Mouse (Mus musculus): Measurements from ENCODE around the gene Fras1. TPM values are rescaled to one million over a fixed set of nuclear protein-coding genes. Genes with fewer than 3 reads are reported as not detected.

The Fras1 gene
- polyA plus RNA-seq, 1 experiment from 2014 or later: 12.1 TPM

- H3K9me3 ChIP-seq (replicated peaks): no peaks in the 10 kb centered on the region
- H3K4me1 ChIP-seq (replicated peaks): 0 out of 2 replicates have a peak, but pooled peaks cover 3% of the 10 kb centered on the region
- H3K9ac ChIP-seq: no peak overlapping the region
- H3K4me2 ChIP-seq: no peak overlapping the region
- H3K27me3 ChIP-seq: no peaks in the 10 kb centered on the region
- no peak for ATAC-seq (replicated peaks; ENCODE audit: insufficient number of reproducible peaks, insufficient read depth, low FRiP score, low read depth)
- no peak overlapping the region for H3K4me3 ChIP-seq
- H3K27ac ChIP-seq: no peak overlapping the region
- H3K36me3 ChIP-seq: no peaks in the 10 kb centered on the region
- 73% methylated on average over 5 of the region's 5 CpGs for WGBS
Measured at GRCm38 (mm10) chr5:96584730-96585129, 211.0 kb downstream of the Fras1 start.

GRCm38 (mm10) chr5:96590621-96591020 lies 216.9 kb downstream of the Fras1 start:
- ATAC-seq (replicated peaks; ENCODE audit: insufficient number of reproducible peaks, insufficient read depth, low FRiP score, low read depth): no peak
- Histone ChIP-seq H3K9ac (no peak overlapping the region), H3K4me1 (replicated peaks) (no peaks in the 10 kb centered on the region), H3K4me3 (no peak overlapping the region), H3K4me2 (no peak overlapping the region), H3K27ac (no peak overlapping the region), H3K27me3 (no peaks in the 10 kb centered on the region), H3K36me3 (no peaks in the 10 kb centered on the region), H3K9me3 (replicated peaks) (no peaks in the 10 kb centered on the region)
- WGBS: 95% methylated on average over 6 of the region's 6 CpGs

- no peak overlapping the region for H3K27ac ChIP-seq
- H3K27me3 ChIP-seq: no peaks in the 10 kb centered on the region
- H3K9ac ChIP-seq: no peak overlapping the region
- no peaks in the 10 kb centered on the region for H3K36me3 ChIP-seq
- H3K4me3 ChIP-seq: no peak overlapping the region
- H3K4me1 ChIP-seq (replicated peaks): no peaks in the 10 kb centered on the region
- 85% methylated on average over 5 of the region's 5 CpGs for WGBS
- no peak for ATAC-seq (replicated peaks; ENCODE audit: insufficient number of reproducible peaks, insufficient read depth, low FRiP score, low read depth)
- H3K4me2 ChIP-seq: no peak overlapping the region
- H3K9me3 ChIP-seq (replicated peaks): no peaks in the 10 kb centered on the region
Measured at GRCm38 (mm10) chr5:96595793-96596192, 222.0 kb downstream of the Fras1 start.

- H3K9ac ChIP-seq: no peak overlapping the region
- no peaks in the 10 kb centered on the region for H3K4me1 ChIP-seq (replicated peaks)
- no peak for ATAC-seq (replicated peaks; ENCODE audit: insufficient number of reproducible peaks, insufficient read depth, low FRiP score, low read depth)
- WGBS: 78% methylated on average over 7 of the region's 7 CpGs
- H3K9me3 ChIP-seq (replicated peaks): no peaks in the 10 kb centered on the region
- H3K4me3 ChIP-seq: no peak overlapping the region
- H3K27me3 ChIP-seq: no peaks in the 10 kb centered on the region
- no peaks in the 10 kb centered on the region for H3K36me3 ChIP-seq
- no peak overlapping the region for H3K4me2 ChIP-seq
- H3K27ac ChIP-seq: no peak overlapping the region
Measured at GRCm38 (mm10) chr5:96603974-96604769, 230.4 kb downstream of the Fras1 start.

- Histone ChIP-seq H3K4me3 (no peak overlapping the region), H3K9ac (no peak overlapping the region), H3K4me2 (no peak overlapping the region), H3K36me3 (no peaks in the 10 kb centered on the region), H3K27ac (no peak overlapping the region), H3K9me3 (replicated peaks) (no peaks in the 10 kb centered on the region), H3K27me3 (no peaks in the 10 kb centered on the region), H3K4me1 (replicated peaks) (no peaks in the 10 kb centered on the region)
- 73% methylated on average over 5 of the region's 5 CpGs for WGBS
- no peak for ATAC-seq (replicated peaks; ENCODE audit: insufficient number of reproducible peaks, insufficient read depth, low FRiP score, low read depth)
Measured at GRCm38 (mm10) chr5:96608036-96608435, 234.3 kb downstream of the Fras1 start.

GRCm38 (mm10) chr5:96608581-96609280 lies 235.0 kb downstream of the Fras1 start:
- Histone ChIP-seq H3K36me3 (no peaks in the 10 kb centered on the region), H3K4me3 (no peak overlapping the region), H3K9me3 (replicated peaks) (no peaks in the 10 kb centered on the region), H3K4me1 (replicated peaks) (no peaks in the 10 kb centered on the region), H3K4me2 (no peak overlapping the region), H3K27me3 (no peaks in the 10 kb centered on the region), H3K27ac (no peak overlapping the region), H3K9ac (no peak overlapping the region)
- ATAC-seq (replicated peaks; ENCODE audit: insufficient number of reproducible peaks, insufficient read depth, low FRiP score, low read depth): no peak
- 75% methylated on average over 3 of the region's 3 CpGs for WGBS

GRCm38 (mm10) chr5:96612077-96612476 lies 238.3 kb downstream of the Fras1 start:
- Histone ChIP-seq H3K4me3 (no peak overlapping the region), H3K4me2 (no peak overlapping the region), H3K27me3 (no peaks in the 10 kb centered on the region), H3K9ac (no peak overlapping the region), H3K9me3 (replicated peaks) (no peaks in the 10 kb centered on the region), H3K27ac (no peak overlapping the region), H3K36me3 (no peaks in the 10 kb centered on the region), H3K4me1 (replicated peaks) (peaks cover 7% of the 10 kb centered on the region)
- no peak for ATAC-seq (replicated peaks; ENCODE audit: insufficient number of reproducible peaks, insufficient read depth, low FRiP score, low read depth)
- 81% methylated on average over 10 of the region's 10 CpGs for WGBS

GRCm38 (mm10) chr5:96616954-96617646 lies 243.3 kb downstream of the Fras1 start:
- H3K9ac ChIP-seq: no peak overlapping the region
- H3K9me3 ChIP-seq (replicated peaks): no peaks in the 10 kb centered on the region
- peak overlapping the region; percentile 78 for H3K27ac ChIP-seq
- 21% methylated on average over 6 of the region's 6 CpGs for WGBS
- no peaks in the 10 kb centered on the region for H3K36me3 ChIP-seq
- peak overlapping the region; percentile 17; the same call in 1 of the 2 replicates for H3K4me2 ChIP-seq
- ATAC-seq (replicated peaks; ENCODE audit: insufficient number of reproducible peaks, insufficient read depth, low FRiP score, low read depth): peak; percentile 82
- H3K4me3 ChIP-seq: no peak overlapping the region
- no peaks in the 10 kb centered on the region for H3K27me3 ChIP-seq
- H3K4me1 ChIP-seq (replicated peaks): peaks cover 32% of the 10 kb centered on the region

- H3K9me3 ChIP-seq (replicated peaks): no peaks in the 10 kb centered on the region
- no peak overlapping the region for H3K27ac ChIP-seq
- 55% methylated on average over 2 of the region's 2 CpGs for WGBS
- no peak overlapping the region for H3K9ac ChIP-seq
- H3K27me3 ChIP-seq: no peaks in the 10 kb centered on the region
- H3K36me3 ChIP-seq: no peaks in the 10 kb centered on the region
- H3K4me2 ChIP-seq: no peak overlapping the region
- no peak for ATAC-seq (replicated peaks; ENCODE audit: insufficient number of reproducible peaks, insufficient read depth, low FRiP score, low read depth)
- no peak overlapping the region for H3K4me3 ChIP-seq
- peaks cover 37% of the 10 kb centered on the region for H3K4me1 ChIP-seq (replicated peaks)
Measured at GRCm38 (mm10) chr5:96618008-96618407, 244.3 kb downstream of the Fras1 start.

- Histone ChIP-seq H3K9ac (no peak overlapping the region), H3K4me3 (no peak overlapping the region), H3K36me3 (no peaks in the 10 kb centered on the region), H3K4me2 (no peak overlapping the region), H3K9me3 (replicated peaks) (no peaks in the 10 kb centered on the region), H3K27me3 (no peaks in the 10 kb centered on the region), H3K27ac (peak overlapping the region; percentile 3; the same call in 1 of the 2 replicates), H3K4me1 (replicated peaks) (peaks cover 48% of the 10 kb centered on the region)
- ATAC-seq (replicated peaks; ENCODE audit: insufficient number of reproducible peaks, insufficient read depth, low FRiP score, low read depth): no peak
- WGBS: 54% methylated on average over 2 of the region's 2 CpGs
Measured at GRCm38 (mm10) chr5:96620209-96620608, 246.5 kb downstream of the Fras1 start.

GRCm38 (mm10) chr5:96620618-96621017 lies 246.9 kb downstream of the Fras1 start:
- no peaks in the 10 kb centered on the region for H3K36me3 ChIP-seq
- H3K4me3 ChIP-seq: no peak overlapping the region
- H3K4me1 ChIP-seq (replicated peaks): peaks cover 48% of the 10 kb centered on the region
- no peak for ATAC-seq (replicated peaks; ENCODE audit: insufficient number of reproducible peaks, insufficient read depth, low FRiP score, low read depth)
- WGBS: 79% methylated on average over 5 of the region's 5 CpGs
- peak overlapping the region; percentile 3; the same call in 1 of the 2 replicates for H3K27ac ChIP-seq
- no peak overlapping the region for H3K4me2 ChIP-seq
- no peaks in the 10 kb centered on the region for H3K9me3 ChIP-seq (replicated peaks)
- no peak overlapping the region for H3K9ac ChIP-seq
- H3K27me3 ChIP-seq: no peaks in the 10 kb centered on the region

Measured in heart, embryonic 15.5 days (tissue).